Mouse (Mus musculus): ENCODE measurements around the gene Sh3tc1. TPM values are rescaled to one million over a fixed set of nuclear protein-coding genes. Genes with fewer than 3 reads are reported as not detected.

Sh3tc1 gene
- polyA plus RNA-seq, 1 experiment from 2014 or later = 4.7 TPM

GRCm38 (mm10) chr5:35746910-35747309 is 7.1 kb upstream of the Sh3tc1 start:
- Histone ChIP-seq H3K4me2 (no peak overlapping the region), H3K4me1 (ENCODE audit: control insufficient read depth, insufficient read depth, low read length) (no peaks in the 10 kb centered on the region), H3K36me3 (ENCODE audit: control insufficient read depth, insufficient read depth, low read length) (no peaks in the 10 kb centered on the region), H3K4me3 (ENCODE audit: low read depth, low read length) (no peak overlapping the region), H3K9ac (ENCODE audit: low read depth, low read length) (no peak overlapping the region), H3K9me3 (replicated peaks; ENCODE audit: control insufficient read depth, low read length) (no peaks in the 10 kb centered on the region), H3K27ac (ENCODE audit: low read depth, low read length) (no peak overlapping the region), H3K27me3 (ENCODE audit: control insufficient read depth, insufficient read depth, low read length) (peaks cover under 1% of the 10 kb centered on the region; the same call in 1 of the 2 replicates)
- WGBS (ENCODE audit: insufficient replicate concordance) = 23% methylated on average over 4 of the region's 4 CpGs
- ATAC-seq (replicated peaks; ENCODE audit: insufficient number of reproducible peaks, low FRiP score, low TSS enrichment) = no peak

GRCm38 (mm10) chr5:35745406-35745805 is 5.6 kb upstream of the Sh3tc1 start:
- Histone ChIP-seq H3K36me3 (ENCODE audit: control insufficient read depth, insufficient read depth, low read length) (no peaks in the 10 kb centered on the region), H3K9ac (ENCODE audit: low read depth, low read length) (no peak overlapping the region), H3K9me3 (replicated peaks; ENCODE audit: control insufficient read depth, low read length) (no peaks in the 10 kb centered on the region), H3K4me1 (ENCODE audit: control insufficient read depth, insufficient read depth, low read length) (peaks cover 8% of the 10 kb centered on the region), H3K4me2 (no peak overlapping the region), H3K27me3 (ENCODE audit: control insufficient read depth, insufficient read depth, low read length) (peaks cover 6% of the 10 kb centered on the region; the same call in 1 of the 2 replicates), H3K27ac (ENCODE audit: low read depth, low read length) (no peak overlapping the region), H3K4me3 (ENCODE audit: low read depth, low read length) (no peak overlapping the region)
- 80% methylated on average over 5 of the region's 5 CpGs for WGBS (ENCODE audit: insufficient replicate concordance)
- ATAC-seq (replicated peaks; ENCODE audit: insufficient number of reproducible peaks, low FRiP score, low TSS enrichment) = no peak

- H3K27ac ChIP-seq (ENCODE audit: low read depth, low read length) = no peak overlapping the region
- ATAC-seq (replicated peaks; ENCODE audit: insufficient number of reproducible peaks, low FRiP score, low TSS enrichment) = no peak
- H3K9me3 ChIP-seq (replicated peaks; ENCODE audit: control insufficient read depth, low read length) = no peaks in the 10 kb centered on the region
- H3K36me3 ChIP-seq (ENCODE audit: control insufficient read depth, insufficient read depth, low read length) = no peaks in the 10 kb centered on the region
- H3K4me1 ChIP-seq (ENCODE audit: control insufficient read depth, insufficient read depth, low read length) = peaks cover 20% of the 10 kb centered on the region
- H3K27me3 ChIP-seq (ENCODE audit: control insufficient read depth, insufficient read depth, low read length) = peaks cover 6% of the 10 kb centered on the region; the same call in 1 of the 2 replicates
- no peak overlapping the region for H3K4me2 ChIP-seq
- 86% methylated on average over 7 of the region's 7 CpGs for WGBS (ENCODE audit: insufficient replicate concordance)
- no peak overlapping the region for H3K4me3 ChIP-seq (ENCODE audit: low read depth, low read length)
- no peak overlapping the region for H3K9ac ChIP-seq (ENCODE audit: low read depth, low read length)
Measured at GRCm38 (mm10) chr5:35743990-35744722, 4.4 kb upstream of the Sh3tc1 start.

GRCm38 (mm10) chr5:35743238-35743951 is 3.6 kb upstream of the Sh3tc1 start:
- Histone ChIP-seq H3K9me3 (replicated peaks; ENCODE audit: control insufficient read depth, low read length) (no peaks in the 10 kb centered on the region), H3K27ac (ENCODE audit: low read depth, low read length) (no peak overlapping the region)
- ATAC-seq (replicated peaks; ENCODE audit: insufficient number of reproducible peaks, low FRiP score, low TSS enrichment) = no peak

GRCm38 (mm10) chr5:35741225-35741820 is 1.5 kb upstream of the Sh3tc1 start:
- no peak overlapping the region for H3K4me3 ChIP-seq (ENCODE audit: low read depth, low read length)
- no peak overlapping the region for H3K4me2 ChIP-seq
- no peak overlapping the region for H3K9ac ChIP-seq (ENCODE audit: low read depth, low read length)
- no peak overlapping the region for H3K27ac ChIP-seq (ENCODE audit: low read depth, low read length)
- peaks cover 45% of the 10 kb centered on the region for H3K4me1 ChIP-seq (ENCODE audit: control insufficient read depth, insufficient read depth, low read length)
- ATAC-seq (replicated peaks; ENCODE audit: insufficient number of reproducible peaks, low FRiP score, low TSS enrichment) = no peak
- 43% methylated on average over 13 of the region's 13 CpGs for WGBS (ENCODE audit: insufficient replicate concordance)
- no peaks in the 10 kb centered on the region for H3K9me3 ChIP-seq (replicated peaks; ENCODE audit: control insufficient read depth, low read length)
- H3K27me3 ChIP-seq (ENCODE audit: control insufficient read depth, insufficient read depth, low read length) = peaks cover 6% of the 10 kb centered on the region; the same call in 1 of the 2 replicates
- H3K36me3 ChIP-seq (ENCODE audit: control insufficient read depth, insufficient read depth, low read length) = no peaks in the 10 kb centered on the region

More at GRCm38 (mm10) chr5:35743238-35743951, 3.6 kb upstream of the Sh3tc1 start:
- Histone ChIP-seq H3K4me2 (no peak overlapping the region), H3K4me1 (ENCODE audit: control insufficient read depth, insufficient read depth, low read length) (peaks cover 28% of the 10 kb centered on the region), H3K9ac (ENCODE audit: low read depth, low read length) (no peak overlapping the region), H3K27me3 (ENCODE audit: control insufficient read depth, insufficient read depth, low read length) (peaks cover 6% of the 10 kb centered on the region; the same call in 1 of the 2 replicates), H3K36me3 (ENCODE audit: control insufficient read depth, insufficient read depth, low read length) (no peaks in the 10 kb centered on the region), H3K4me3 (ENCODE audit: low read depth, low read length) (no peak overlapping the region)
- 76% methylated on average over 8 of the region's 8 CpGs for WGBS (ENCODE audit: insufficient replicate concordance)

GRCm38 (mm10) chr5:35740716-35741115 is 929 bp upstream of the Sh3tc1 start:
- H3K27me3 ChIP-seq (ENCODE audit: control insufficient read depth, insufficient read depth, low read length) = peaks cover 6% of the 10 kb centered on the region; the same call in 1 of the 2 replicates
- no peak overlapping the region for H3K4me3 ChIP-seq (ENCODE audit: low read depth, low read length)
- no peaks in the 10 kb centered on the region for H3K9me3 ChIP-seq (replicated peaks; ENCODE audit: control insufficient read depth, low read length)
- no peaks in the 10 kb centered on the region for H3K36me3 ChIP-seq (ENCODE audit: control insufficient read depth, insufficient read depth, low read length)
- H3K4me2 ChIP-seq = no peak overlapping the region
- peaks cover 45% of the 10 kb centered on the region for H3K4me1 ChIP-seq (ENCODE audit: control insufficient read depth, insufficient read depth, low read length)
- H3K27ac ChIP-seq (ENCODE audit: low read depth, low read length) = no peak overlapping the region
- WGBS (ENCODE audit: insufficient replicate concordance) = 11% methylated on average over 10 of the region's 10 CpGs
- H3K9ac ChIP-seq (ENCODE audit: low read depth, low read length) = no peak overlapping the region
- no peak for ATAC-seq (replicated peaks; ENCODE audit: insufficient number of reproducible peaks, low FRiP score, low TSS enrichment)

- Histone ChIP-seq H3K9ac (ENCODE audit: low read depth, low read length) (no peak overlapping the region), H3K9me3 (replicated peaks; ENCODE audit: control insufficient read depth, low read length) (no peaks in the 10 kb centered on the region), H3K4me2 (no peak overlapping the region), H3K4me3 (ENCODE audit: low read depth, low read length) (no peak overlapping the region), H3K27me3 (ENCODE audit: control insufficient read depth, insufficient read depth, low read length) (peaks cover 9% of the 10 kb centered on the region; the same call in 1 of the 2 replicates), H3K4me1 (ENCODE audit: control insufficient read depth, insufficient read depth, low read length) (peaks cover 45% of the 10 kb centered on the region), H3K27ac (ENCODE audit: low read depth, low read length) (no peak overlapping the region), H3K36me3 (ENCODE audit: control insufficient read depth, insufficient read depth, low read length) (no peaks in the 10 kb centered on the region)
- ATAC-seq (replicated peaks; ENCODE audit: insufficient number of reproducible peaks, low FRiP score, low TSS enrichment) = no peak
- 69% methylated on average over 2 of the region's 2 CpGs for WGBS (ENCODE audit: insufficient replicate concordance)
Measured at GRCm38 (mm10) chr5:35739005-35739404, 782 bp downstream of the Sh3tc1 start.

- no peak overlapping the region for H3K27ac ChIP-seq (ENCODE audit: low read depth, low read length)
- no peak for ATAC-seq (replicated peaks; ENCODE audit: insufficient number of reproducible peaks, low FRiP score, low TSS enrichment)
- peaks cover 45% of the 10 kb centered on the region for H3K4me1 ChIP-seq (ENCODE audit: control insufficient read depth, insufficient read depth, low read length)
Measured at GRCm38 (mm10) chr5:35737231-35737901, 2.4 kb downstream of the Sh3tc1 start.

More at GRCm38 (mm10) chr5:35737231-35737901, 2.4 kb downstream of the Sh3tc1 start:
- no peaks in the 10 kb centered on the region for H3K36me3 ChIP-seq (ENCODE audit: control insufficient read depth, insufficient read depth, low read length)
- H3K9me3 ChIP-seq (replicated peaks; ENCODE audit: control insufficient read depth, low read length) = no peaks in the 10 kb centered on the region
- no peak overlapping the region for H3K9ac ChIP-seq (ENCODE audit: low read depth, low read length)
- peaks cover 9% of the 10 kb centered on the region; the same call in 1 of the 2 replicates for H3K27me3 ChIP-seq (ENCODE audit: control insufficient read depth, insufficient read depth, low read length)
- no peak overlapping the region for H3K4me3 ChIP-seq (ENCODE audit: low read depth, low read length)
- WGBS (ENCODE audit: insufficient replicate concordance) = 42% methylated on average over 20 of the region's 20 CpGs
- 0 out of 2 replicates have a peak overlapping the region, but pooled peaks have one; percentile 11 for H3K4me2 ChIP-seq

All from heart, embryonic 11.5 days (tissue).